10 mouse cellular contexts compared by ENCODE assay signal in genomic region chr7:130968537-130968936, GRCm38 (mm10). TPM values are rescaled to one million over a fixed set of nuclear protein-coding genes. Genes with fewer than 3 reads are reported as not detected.
DNase-seq lines count a peak whose midpoint lies in the region; ATAC-seq and TF ChIP-seq lines count a peak whose summit lies in the region.
"Had no signal": no experiment of that assay in that cellular context is flagged by ENCODE, and none has a peak within 500 bp of the region (broad histone marks: within the 10 kb centered on the region; RNA-seq: fewer than 3 reads in every experiment).

No protein-coding gene starts in this region.

- no peak overlapping the region for H3K4me3 ChIP-seq in cerebellum, adult 2 months (replicated peaks; ENCODE audit: insufficient read depth, low read depth, low read length)
- no peak overlapping the region for H3K4me3 ChIP-seq in spleen, adult 2 months (ENCODE audit: extremely low read depth, insufficient read depth, insufficient read length)
- H3K4me3 ChIP-seq in heart, embryonic 14.5 days (ENCODE audit: control insufficient read depth in 1 of 2, insufficient read depth in 1 of 2, low read depth in 1 of 2, low read length in 2 of 2): no peak overlapping the region
- no peak overlapping the region for H3K4me3 ChIP-seq in stomach, embryonic 16.5 days (replicated peaks; ENCODE audit: low read length)
- H3K4me3 ChIP-seq: midbrain, embryonic 12.5 days had no signal

- H3K9ac ChIP-seq in heart, embryonic 14.5 days (ENCODE audit: low read length): 0 out of 2 replicates have a peak overlapping the region, but pooled peaks have one; percentile 21
- no peak overlapping the region for H3K9ac ChIP-seq in stomach, embryonic 16.5 days (ENCODE audit: low read length)
- H3K9ac ChIP-seq: midbrain, embryonic 12.5 days had no signal

- WGBS in cerebellum, adult 2 months: 40% methylated on average over 7 of the region's 7 CpGs
- WGBS in spleen, adult 2 months: 73% methylated on average over 7 of the region's 7 CpGs
- WGBS in heart, embryonic 14.5 days: 29% methylated on average over 7 of the region's 7 CpGs
- 50% methylated on average over 7 of the region's 7 CpGs for WGBS in stomach, embryonic 16.5 days

- no peaks in the 10 kb centered on the region for H3K9me3 ChIP-seq in heart, embryonic 14.5 days (ENCODE audit: control insufficient read depth, low read length)
- no peaks in the 10 kb centered on the region for H3K9me3 ChIP-seq in stomach, embryonic 16.5 days (replicated peaks; ENCODE audit: control insufficient read depth, low read length)
- H3K9me3 ChIP-seq: midbrain, embryonic 12.5 days had no signal

- no peak overlapping the region for H3K4me2 ChIP-seq in heart, embryonic 14.5 days (ENCODE audit: low read length)
- H3K4me2 ChIP-seq in stomach, embryonic 16.5 days (ENCODE audit: low read depth, low read length): no peak overlapping the region
- H3K4me2 ChIP-seq: midbrain, embryonic 12.5 days had no signal

- ATAC-seq in heart, embryonic 14.5 days (ENCODE audit: insufficient number of reproducible peaks, insufficient read depth, low FRiP score, low read depth): no peak
- ATAC-seq in stomach, embryonic 16.5 days (ENCODE audit: insufficient read depth, low FRiP score): 0 out of 2 replicates have a peak, but pooled peaks have one; percentile 7

- H3K27me3 ChIP-seq in cerebellum, adult 2 months (ENCODE audit: control insufficient read depth, insufficient read depth, low read length): no peaks in the 10 kb centered on the region
- no peaks in the 10 kb centered on the region for H3K27me3 ChIP-seq in spleen, adult 2 months (ENCODE audit: control insufficient read depth, insufficient read depth, low read length)
- H3K27me3 ChIP-seq in heart, embryonic 14.5 days (ENCODE audit: control insufficient read depth, insufficient read depth, low read length): no peaks in the 10 kb centered on the region
- H3K27me3 ChIP-seq in stomach, embryonic 16.5 days (ENCODE audit: control insufficient read depth, insufficient read depth, low read length): no peaks in the 10 kb centered on the region
- H3K27me3 ChIP-seq: midbrain, embryonic 12.5 days had no signal

- DNase-seq in cerebellum, adult 2 months: peak; percentile 41 to 54
- DNase-seq in cerebellum, adult 9-11 months: no peak
- no peak for DNase-seq in spleen, adult 2 months (ENCODE audit: low read depth in 1 of 2, low spot score in 2 of 2)
- DNase-seq in spleen, postnatal 10 days (ENCODE audit: low spot score in 2 of 2): no peak
- no peak for DNase-seq in thymus, postnatal 10 days (ENCODE audit: low spot score in 2 of 2)
- DNase-seq in natural killer cell, adult 2 months (ENCODE audit: low spot score in 2 of 2): no peak
- DNase-seq: embryo, embryonic 11 days had no signal

- TF ChIP-seq CTCF in cerebellum, adult 2 months (IDR thresholded peaks at IDR 0.05; ENCODE audit: borderline replicate concordance, insufficient read depth, low read depth, low read length): no peak
- no peak for TF ChIP-seq CTCF in spleen, adult 2 months (IDR thresholded peaks at IDR 0.05; ENCODE audit: extremely low read depth, insufficient read depth, insufficient read length, insufficient replicate concordance)

- H3K27ac ChIP-seq in cerebellum, adult 2 months (ENCODE audit: insufficient read depth, low read length): peak overlapping the region; percentile 32; the same call in 1 of the 2 replicates
- H3K27ac ChIP-seq in spleen, adult 2 months (ENCODE audit: insufficient read depth, low read length): peak overlapping the region; percentile 3; the same call in 1 of the 2 replicates
- peak overlapping the region; percentile 9 to 10; a peak in 2 of 4 replicates for H3K27ac ChIP-seq in heart, embryonic 14.5 days (replicated peaks in 1 of 2; ENCODE audit: control insufficient read depth in 1 of 2, insufficient read depth in 1 of 2, low read depth in 2 of 2, low read length in 2 of 2)
- peak overlapping the region; percentile 52; the same call in 1 of the 2 replicates for H3K27ac ChIP-seq in stomach, embryonic 16.5 days (ENCODE audit: low read length)
- H3K27ac ChIP-seq: midbrain, embryonic 12.5 days had no signal

- no peaks in the 10 kb centered on the region for H3K36me3 ChIP-seq in spleen, adult 2 months (ENCODE audit: control insufficient read depth, insufficient read depth, low read length)
- H3K36me3 ChIP-seq in heart, embryonic 14.5 days (ENCODE audit: control insufficient read depth, insufficient read depth, low read length): no peaks in the 10 kb centered on the region
- H3K36me3 ChIP-seq in stomach, embryonic 16.5 days (ENCODE audit: control insufficient read depth, insufficient read depth, low read length): no peaks in the 10 kb centered on the region
- H3K36me3 ChIP-seq: midbrain, embryonic 12.5 days had no signal

- H3K4me1 ChIP-seq in cerebellum, adult 2 months (ENCODE audit: control insufficient read depth, insufficient read depth, low read length): peaks cover 21% of the 10 kb centered on the region
- H3K4me1 ChIP-seq in spleen, adult 2 months (ENCODE audit: control insufficient read depth, insufficient read depth, insufficient read length): no peaks in the 10 kb centered on the region
- H3K4me1 ChIP-seq in heart, embryonic 14.5 days (ENCODE audit: control insufficient read depth in 2 of 2, insufficient read depth in 2 of 2, low read length in 2 of 2): peaks cover 31 to 45% of the 10 kb centered on the region in 2 experiments
- peaks cover 29% of the 10 kb centered on the region for H3K4me1 ChIP-seq in stomach, embryonic 16.5 days (ENCODE audit: control insufficient read depth, insufficient read depth, low read length)

- no peak for TF ChIP-seq POLR2A in cerebellum, adult 2 months (IDR thresholded peaks at IDR 0.05; ENCODE audit: borderline replicate concordance, insufficient read depth, low read length)
- TF ChIP-seq POLR2A in spleen, adult 2 months (IDR thresholded peaks at IDR 0.05; ENCODE audit: low read depth, low read length): no peak

RNA-seq across cellular contexts. Expression of gene Htra1, which starts 32.6 kb away (rescaled TPM):
- polyA plus RNA-seq in cerebellum, adult 2 months (2012; rRNA removed): 188 and 231 TPM in 2 replicates
- 37.7 and 47.4 TPM in 2 replicates for polyA plus RNA-seq in spleen, adult 2 months (2012; rRNA removed)
- 60.0 and 73.5 TPM in 2 replicates for polyA plus RNA-seq in heart, embryonic 14.5 days (2014; fragmentation: Nextera tagmentation; extraction: Ambion mirVana)
- 30.3 and 32.2 TPM in 2 replicates for polyA plus RNA-seq in stomach, embryonic 16.5 days (2015; fragmentation: Nextera tagmentation; extraction: Ambion mirVana)

Comparison
In these comparisons a context has a peak if more than half of its experiments do, and no peak if none do; other contexts are left out.
1. DNase-seq: peak in cerebellum, adult 2 months (2 of 2); none in cerebellum, adult 9-11 months (single experiment), spleen, adult 2 months (0 of 2), spleen, postnatal 10 days (0 of 2), thymus, postnatal 10 days (0 of 2) and natural killer cell, adult 2 months (0 of 2).
2. Peak in every context shown above with its lines, with median percentiles within 50 percentile points of each other: H3K27ac ChIP-seq.